Mouse (Mus musculus) left cerebral cortex, postnatal 4 days (tissue): ENCODE results near the gene Anks1b. TPM values are rescaled to one million over a fixed set of nuclear protein-coding genes. Genes with fewer than 3 reads are reported as not detected.

Experiments used
- DNase-seq: peaks from one replicate; pipeline ENCODE4 v3.0.0-alpha.2; 2022
- intact Hi-C: fragments of 180-260 bp; cut with DNase I; formaldehyde crosslinking; loops from one replicate; pipeline ENCODE4 v1.15.1; 2025
- total RNA-seq, 2 experiments: library from RNA; stranded (reverse); gene quantifications; 2 replicates each; pipeline ENCODE4 v1.2.3; 2021

The Anks1b gene
- total RNA-seq, 2 experiments from 2014 or later, result 214 to 231 TPM

DNA sequence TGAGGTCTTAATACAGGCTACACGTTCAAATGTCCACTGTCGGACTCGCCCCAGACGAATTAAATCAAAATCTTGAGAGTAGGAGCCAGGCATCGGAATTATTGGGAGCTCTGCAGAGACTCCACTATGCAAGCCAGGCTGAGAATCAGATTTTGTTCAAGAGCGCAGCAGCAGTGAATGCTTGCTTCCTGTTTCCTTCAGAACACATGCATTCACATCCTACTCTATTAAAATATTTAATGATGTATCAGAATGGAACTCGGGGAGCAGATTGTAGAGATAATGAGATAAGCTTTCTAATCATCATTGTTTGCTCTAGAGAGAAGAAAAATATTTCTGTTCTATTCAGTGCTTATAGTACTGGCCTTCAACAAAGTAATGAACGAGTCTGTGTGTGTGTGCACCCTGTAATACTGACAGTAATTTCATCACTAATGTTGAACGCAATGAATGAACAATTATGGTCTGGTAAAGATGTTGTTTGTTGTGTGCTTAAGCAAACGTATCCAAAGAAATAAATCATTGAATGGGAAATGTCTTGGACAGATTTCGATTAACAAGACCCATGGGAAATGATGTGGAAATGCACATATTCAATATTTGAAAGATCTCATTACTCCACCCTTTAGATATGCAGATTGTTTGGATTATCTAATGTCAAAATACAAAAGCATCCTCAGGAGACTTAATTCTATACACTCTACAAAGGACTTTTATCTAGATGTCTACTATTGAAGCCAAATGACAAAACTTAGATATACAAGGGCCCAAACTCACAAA, 835.7 kb downstream of the Anks1b start:
- intact Hi-C loops, result no loop called here

DNA sequence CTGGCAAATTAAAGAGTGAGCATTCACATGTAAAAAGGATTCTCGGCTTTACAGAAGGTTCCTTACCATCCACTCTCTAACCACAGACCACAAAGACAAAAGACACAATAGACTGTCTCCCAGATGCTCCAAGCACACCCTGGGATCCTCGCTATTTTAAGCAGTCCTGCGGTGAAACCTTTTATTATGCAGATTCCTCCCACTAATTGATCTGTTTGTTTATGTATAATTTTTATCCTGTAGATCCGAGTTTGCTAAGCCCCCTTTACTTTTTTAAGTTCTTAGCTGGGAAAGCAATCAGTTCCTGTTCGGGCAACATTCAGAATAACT, 836.3 kb downstream of the Anks1b start:
- no peak for DNase-seq
- intact Hi-C loops, result no loop called here

More for the DNA sequence above, 835.7 kb downstream of the Anks1b start:
- no peak for DNase-seq

DNA sequence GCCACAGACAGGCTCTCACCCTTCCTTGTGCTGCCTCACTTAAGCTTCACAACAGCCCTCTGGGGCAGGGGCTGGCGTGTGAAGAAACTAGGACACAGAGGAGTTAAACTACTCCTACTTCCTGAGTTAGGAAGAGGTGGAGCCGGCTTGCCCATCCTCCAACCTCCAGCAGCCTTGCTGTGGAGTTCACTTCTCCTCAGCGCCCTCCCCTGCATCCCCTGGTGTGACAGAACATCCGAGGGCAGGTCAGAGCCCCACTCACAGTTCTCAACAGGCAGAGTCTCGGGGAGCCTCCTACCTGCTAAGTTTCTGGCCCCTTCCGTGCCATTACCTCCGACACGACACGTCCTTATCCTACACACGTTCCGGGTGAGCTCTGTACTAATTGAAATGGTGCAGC, 844.7 kb downstream of the Anks1b start:
- intact Hi-C loops, result no loop called here
- no peak for DNase-seq

DNA sequence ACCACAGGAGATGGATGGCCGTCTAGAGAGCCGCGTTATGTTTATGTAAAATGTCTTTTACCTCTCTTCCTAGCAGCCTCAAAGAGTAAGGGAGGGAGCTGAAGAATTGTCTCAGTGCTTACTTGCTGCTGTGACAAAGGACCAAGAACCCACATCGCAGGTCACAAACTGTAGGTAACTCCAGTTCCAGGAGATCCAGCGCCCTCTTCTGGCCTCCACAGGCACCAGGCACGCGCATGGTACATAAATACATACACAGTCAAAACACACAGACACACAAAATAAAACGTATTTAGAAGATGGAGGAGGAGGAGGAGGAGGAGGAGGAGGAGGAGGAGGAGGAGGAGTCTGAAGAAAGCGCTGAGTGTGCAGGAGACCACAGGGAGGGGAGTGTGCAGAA, 845.4 kb downstream of the Anks1b start:
- intact Hi-C loops, result no loop called here
- DNase-seq, result no peak

DNA sequence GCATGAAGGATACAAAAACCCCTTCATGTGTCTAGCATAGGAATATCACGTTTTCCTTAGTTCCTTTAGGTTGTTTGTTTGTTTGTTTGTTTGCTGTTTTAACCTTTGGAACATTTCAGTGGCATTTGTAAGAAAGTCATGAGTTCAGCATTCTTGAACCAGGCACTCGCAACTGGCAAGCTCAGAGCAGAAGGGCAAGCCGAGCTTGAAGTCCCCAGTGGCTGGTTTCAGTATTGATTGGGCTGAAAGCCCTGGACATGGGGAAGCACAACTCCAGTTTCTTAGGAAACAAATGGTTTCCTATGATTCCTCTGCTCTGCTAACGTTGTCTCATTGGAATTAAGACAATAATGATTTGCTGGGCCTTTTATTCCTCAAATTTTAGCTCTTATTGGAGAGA, 846.7 kb downstream of the Anks1b start:
- intact Hi-C loops, result loop anchor here (10.0 kb wide), 1 partner anchor 565 kb away; no protein-coding TSS in a partner anchor
- DNase-seq, result no peak

DNA sequence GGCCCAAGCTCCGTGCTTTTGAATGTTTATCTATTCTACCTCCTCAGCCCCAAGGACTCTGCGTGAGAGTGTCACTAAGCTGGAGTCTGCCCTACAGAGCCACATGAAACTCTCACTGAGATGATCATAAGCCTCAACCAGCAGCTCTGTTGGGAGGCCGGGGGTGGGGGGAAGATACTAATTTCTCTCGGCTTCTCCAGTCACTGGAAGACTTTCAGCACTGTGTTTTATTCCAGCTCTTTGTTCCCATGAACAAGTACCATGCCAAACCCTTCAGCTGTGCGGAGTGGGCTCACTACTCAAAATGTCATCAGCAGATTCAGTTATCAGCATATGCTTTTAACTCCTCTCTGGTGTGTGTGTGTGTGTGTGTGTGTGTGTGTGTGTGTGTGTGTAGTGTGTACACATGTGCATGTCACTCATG, 849.8 kb downstream of the Anks1b start:
- DNase-seq, result no peak
- intact Hi-C loops, result loop anchor here (10.0 kb wide), 1 partner anchor 568 kb away; no protein-coding TSS in a partner anchor

DNA sequence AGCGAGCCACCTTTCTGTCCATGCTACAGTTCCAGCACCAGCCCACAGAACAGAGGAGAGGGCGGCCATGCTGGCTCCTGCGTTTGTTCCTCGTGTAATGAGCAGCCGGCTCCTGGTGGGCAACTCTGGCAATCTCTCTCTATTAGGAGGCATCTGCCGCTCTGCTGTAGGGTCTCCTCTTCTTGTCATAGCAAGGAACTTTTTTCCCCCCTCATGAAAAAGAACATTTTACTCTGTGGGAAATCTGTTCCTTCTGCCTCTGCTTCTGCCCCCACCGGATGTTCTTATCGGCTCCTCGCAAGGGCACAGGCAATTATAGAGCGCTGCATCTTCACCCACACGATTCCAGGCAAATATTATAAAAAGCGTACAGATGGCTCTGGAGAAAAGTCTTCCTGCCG, 850.6 kb downstream of the Anks1b start:
- intact Hi-C loops, result loop anchor here (10.0 kb wide), 1 partner anchor 569 kb away; no protein-coding TSS in a partner anchor
- no peak for DNase-seq

DNA sequence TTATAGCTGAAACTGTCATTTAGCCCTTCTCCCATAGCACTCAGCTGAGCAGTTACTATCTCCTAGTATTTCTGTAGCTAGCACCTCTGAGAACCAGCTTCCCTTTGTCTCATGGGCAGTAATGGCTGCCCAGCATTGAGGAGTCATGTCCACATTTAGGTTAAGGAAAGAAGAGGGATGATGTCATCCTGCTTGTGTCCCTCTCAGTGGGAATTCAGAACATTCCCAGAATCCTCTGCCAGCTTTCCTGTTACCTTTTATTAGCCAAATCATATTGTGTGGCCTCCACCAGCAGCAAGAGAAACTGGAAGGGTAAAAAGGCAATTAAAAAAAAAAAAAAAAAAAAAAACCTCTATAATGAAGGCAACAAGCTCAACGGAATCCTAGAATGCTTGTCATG, 851.6 kb downstream of the Anks1b start:
- DNase-seq, result no peak
- intact Hi-C loops, result loop anchor here (10.0 kb wide), 1 partner anchor 570 kb away; no protein-coding TSS in a partner anchor

DNA sequence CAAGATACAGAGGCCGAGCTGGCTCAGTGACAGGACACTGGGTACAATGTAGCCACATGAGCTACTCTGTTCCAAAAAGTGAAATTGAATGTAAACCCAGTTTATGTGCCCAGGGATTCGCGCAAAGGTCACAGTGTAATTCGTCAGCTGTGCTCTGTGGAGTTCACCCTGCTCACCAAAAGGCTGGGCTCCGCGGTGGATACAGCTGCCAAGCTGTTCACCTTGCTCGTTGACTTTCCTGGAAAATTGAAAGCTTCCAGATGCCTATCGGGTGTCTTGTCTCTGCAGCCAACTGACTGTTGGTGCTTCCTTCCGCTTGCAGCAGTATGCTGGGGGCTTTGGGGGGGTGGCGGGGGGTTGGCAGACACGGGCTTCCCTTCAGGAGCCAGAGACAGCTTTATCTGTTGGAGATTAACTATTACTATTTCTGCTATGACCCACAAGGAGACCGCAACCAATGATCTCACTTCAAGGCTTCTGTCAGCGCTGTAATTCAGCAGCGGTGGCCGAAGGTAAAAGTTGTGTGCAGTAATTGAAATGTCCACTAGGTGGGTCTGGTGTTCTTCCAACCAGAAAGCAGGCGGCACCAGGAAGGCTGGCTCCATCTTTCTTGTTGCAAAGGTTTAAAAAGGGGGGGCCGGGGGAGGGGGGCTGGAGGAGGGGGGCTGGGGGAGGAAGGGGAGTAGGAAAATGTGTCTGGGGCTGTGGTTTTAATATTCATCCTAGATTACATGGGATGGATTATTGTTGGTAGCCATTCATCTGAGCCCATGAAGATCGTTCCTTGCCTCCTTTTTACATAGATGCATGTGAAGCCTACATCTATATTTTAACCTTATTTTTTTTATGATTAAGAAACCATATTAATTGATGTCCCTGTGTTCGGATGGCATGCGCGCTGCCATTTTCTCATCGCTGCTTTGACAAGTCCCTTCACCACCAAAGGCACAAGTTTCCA, 855.4 kb downstream of the Anks1b start:
- peak; percentile 67 for DNase-seq
- intact Hi-C loops, result loop anchor here (2.0 to 10.0 kb wide), 2 partner anchors 306 to 574 kb away; no protein-coding TSS in a partner anchor

DNA sequence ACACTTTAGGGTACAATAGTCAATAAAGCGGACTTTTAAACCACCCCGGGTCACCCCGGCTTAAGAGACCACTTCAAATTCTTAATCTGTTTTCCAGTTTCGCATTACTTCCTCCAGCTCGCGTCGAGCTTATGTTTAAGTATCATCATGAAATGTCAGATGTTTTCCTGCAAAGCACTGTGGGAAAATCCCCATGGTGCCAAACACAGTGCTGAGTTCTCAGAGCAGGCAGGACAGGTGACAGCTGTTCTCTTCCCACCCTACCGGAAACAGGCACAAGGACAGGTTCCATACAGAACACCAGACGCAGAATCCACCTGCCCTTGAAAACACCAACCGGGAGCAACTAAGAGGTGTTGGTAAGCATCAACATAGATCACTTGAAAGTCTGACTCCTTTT, 856.2 kb downstream of the Anks1b start:
- no peak for DNase-seq
- intact Hi-C loops, result loop anchor here (2.0 to 10.0 kb wide), 2 partner anchors 305 to 575 kb away; no protein-coding TSS in a partner anchor

DNA sequence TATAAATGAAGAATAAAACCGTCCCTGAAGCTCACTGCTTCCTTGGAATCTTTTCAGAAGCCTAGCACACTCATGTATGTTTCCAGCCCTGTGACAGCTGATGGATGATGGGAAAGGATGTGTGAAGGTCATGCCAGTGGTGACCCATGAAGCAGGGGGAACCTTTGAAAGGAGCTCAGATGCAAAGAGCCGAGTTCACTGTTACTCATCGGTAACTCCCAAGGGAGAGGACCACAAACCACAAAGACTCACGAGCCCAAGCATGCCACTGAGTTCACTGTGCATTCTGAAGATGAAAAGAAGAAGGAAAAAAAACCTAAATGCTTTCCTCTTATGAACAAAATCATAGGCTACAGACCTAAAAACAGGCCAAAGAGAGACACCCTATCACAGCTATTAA, 859.5 kb downstream of the Anks1b start:
- intact Hi-C loops, result no loop called here
- DNase-seq, result no peak

DNA sequence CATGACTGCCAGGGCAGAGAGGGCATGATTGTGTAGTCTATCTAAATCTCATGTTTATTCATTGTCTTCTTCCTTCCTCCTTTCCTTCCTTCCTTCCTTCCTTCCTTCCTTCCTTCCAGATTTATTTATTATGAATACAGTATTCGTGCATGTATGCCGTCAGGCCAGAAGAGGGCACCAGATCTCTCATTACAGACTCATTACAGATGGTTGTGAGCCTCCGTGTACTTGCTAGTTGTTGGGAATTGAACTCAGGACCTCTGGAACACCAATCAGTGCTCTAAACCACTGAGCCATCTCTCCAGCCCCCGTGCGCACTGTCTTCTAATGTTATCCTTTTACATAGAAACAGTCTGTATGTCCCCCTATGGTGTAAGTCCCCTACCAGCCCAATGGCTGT, 860.3 kb downstream of the Anks1b start:
- intact Hi-C loops, result no loop called here
- DNase-seq, result peak; percentile 47

DNA sequence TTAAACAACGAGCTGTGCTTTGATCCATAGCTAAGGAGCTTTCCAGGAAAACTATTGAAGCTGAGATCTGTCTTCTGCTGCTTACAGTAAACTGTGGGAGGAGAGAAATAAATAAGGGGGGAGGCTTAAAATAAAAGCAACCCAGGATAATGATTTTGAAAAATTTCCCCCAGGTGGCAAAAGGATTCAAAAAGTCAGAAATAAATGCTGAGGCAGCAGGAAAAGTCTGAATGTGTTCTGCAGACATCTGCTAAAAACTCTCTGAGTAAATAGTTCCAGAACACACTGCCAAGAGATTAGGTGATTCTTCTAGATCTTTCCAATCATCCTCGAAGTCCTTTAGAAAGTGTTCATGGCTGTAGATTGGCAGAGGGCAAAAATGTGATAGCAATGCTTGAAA, 865.2 kb downstream of the Anks1b start:
- intact Hi-C loops, result no loop called here
- DNase-seq, result no peak

DNA sequence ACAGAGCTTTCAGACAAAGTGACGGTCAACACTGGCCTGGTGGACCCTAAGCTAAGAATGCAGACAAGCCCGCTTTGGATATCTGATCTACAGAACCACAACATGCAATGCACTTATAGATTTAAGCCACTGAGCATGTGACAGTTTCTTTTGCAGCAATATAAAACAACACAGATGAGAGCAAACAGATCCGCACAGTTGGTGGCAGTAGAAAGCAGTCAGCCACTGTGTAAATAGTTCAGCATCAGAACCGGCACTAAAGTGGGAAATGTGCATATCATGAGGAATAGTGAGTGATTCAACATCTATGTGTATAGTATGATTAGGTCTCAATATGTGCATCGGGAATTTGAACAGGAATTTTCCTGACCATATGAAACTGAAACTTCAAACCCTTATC, 867.6 kb downstream of the Anks1b start:
- DNase-seq, result no peak
- intact Hi-C loops, result no loop called here

DNA sequence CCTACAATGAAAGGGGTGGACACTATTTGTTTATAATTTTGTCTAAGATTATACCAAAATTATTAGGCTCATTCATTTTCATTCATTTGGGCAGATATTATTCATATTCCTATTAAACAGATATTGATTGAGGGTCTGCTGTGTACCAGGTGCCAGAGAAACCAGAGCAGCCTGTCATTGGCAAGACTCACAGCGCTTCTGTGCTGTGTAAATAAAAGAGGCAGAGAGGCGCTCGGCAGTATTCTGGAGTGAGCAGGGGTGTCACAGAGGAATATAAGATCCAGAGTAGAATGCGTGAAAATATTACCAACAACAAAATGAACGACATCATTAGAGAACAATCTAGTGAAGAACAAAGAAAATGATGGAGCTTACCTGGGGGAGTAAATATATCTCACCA, 878.6 kb downstream of the Anks1b start:
- intact Hi-C loops, result no loop called here
- no peak for DNase-seq

DNA sequence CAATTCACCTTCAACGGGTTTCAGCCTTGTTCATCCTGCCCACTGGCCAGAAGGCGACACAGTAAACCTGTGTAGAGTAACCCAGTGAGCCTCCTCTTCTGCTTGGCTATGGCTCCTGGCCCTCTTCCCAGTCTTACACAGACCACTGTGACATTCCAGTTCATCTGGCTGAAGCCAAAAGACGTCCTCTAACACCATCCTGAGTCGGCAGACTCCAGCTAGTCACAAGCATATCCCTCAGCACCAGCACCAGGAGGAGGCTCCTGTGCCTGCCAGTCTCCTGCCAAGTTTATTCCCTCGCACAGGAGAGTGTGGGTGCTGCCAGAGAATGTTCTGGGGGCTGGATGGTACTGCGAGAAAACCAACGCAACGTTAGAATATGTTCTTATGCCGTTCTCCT, 879.8 kb downstream of the Anks1b start:
- intact Hi-C loops, result no loop called here
- peak; percentile 81 for DNase-seq

DNA sequence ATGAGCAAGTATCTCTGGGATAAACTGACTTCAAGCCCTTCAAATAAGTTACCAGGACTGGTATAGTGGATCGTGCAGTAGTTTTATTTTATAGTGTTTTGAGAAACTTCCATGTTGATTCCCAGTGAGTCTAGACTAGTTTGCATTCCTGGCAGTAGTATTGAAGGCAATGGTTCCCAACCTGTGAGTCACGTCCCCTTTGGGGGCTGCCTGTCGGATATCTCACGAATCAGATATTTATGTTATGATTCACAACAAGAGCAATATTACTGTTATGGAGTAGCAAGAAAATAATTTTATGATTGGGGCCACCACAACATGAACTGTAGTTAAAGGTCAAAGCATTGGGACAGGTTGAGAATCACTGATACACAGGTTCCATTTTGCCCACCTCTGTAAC, 884.5 kb downstream of the Anks1b start:
- intact Hi-C loops, result no loop called here

DNA sequence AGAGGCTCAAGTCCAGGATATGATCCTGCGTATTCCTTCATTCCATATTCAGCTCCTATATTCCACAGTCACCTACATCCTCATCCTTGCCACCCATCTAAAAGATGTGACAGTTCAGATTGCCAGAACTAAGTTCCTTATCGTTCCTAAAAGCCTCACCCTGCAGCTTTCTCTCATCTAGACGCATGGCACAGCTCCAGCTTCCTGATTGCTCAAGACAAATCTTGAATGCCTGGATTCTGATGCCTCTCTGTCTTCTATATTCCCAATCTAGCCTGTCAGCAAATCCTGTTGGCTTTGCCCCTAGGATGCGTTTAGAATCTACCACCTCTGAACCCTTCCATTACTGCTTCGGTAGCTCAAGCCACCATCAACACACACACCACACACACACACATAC, 886.6 kb downstream of the Anks1b start:
- intact Hi-C loops, result no loop called here
- DNase-seq, result no peak

More for the DNA sequence above, 884.5 kb downstream of the Anks1b start:
- no peak for DNase-seq

DNA sequence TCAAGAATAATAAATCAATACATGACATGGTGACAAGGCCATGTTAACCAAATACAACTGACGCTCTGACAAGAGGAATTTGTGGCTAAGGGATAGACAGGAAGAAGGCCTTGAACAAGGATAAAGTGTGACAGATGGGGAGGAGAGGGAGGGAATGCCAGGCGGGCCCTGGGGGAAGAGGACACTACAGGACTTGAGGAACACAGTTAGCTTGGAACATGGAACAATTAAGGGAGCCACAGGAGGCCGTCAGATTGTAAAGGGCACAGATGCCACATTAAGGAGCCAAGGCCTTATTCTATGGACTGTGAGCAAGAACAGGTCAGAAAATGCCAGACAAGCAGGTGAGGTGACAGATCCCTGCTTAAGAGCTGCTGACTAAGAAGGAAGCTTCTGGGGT, 893.0 kb downstream of the Anks1b start:
- DNase-seq, result peak; percentile 66
- intact Hi-C loops, result no loop called here

DNA sequence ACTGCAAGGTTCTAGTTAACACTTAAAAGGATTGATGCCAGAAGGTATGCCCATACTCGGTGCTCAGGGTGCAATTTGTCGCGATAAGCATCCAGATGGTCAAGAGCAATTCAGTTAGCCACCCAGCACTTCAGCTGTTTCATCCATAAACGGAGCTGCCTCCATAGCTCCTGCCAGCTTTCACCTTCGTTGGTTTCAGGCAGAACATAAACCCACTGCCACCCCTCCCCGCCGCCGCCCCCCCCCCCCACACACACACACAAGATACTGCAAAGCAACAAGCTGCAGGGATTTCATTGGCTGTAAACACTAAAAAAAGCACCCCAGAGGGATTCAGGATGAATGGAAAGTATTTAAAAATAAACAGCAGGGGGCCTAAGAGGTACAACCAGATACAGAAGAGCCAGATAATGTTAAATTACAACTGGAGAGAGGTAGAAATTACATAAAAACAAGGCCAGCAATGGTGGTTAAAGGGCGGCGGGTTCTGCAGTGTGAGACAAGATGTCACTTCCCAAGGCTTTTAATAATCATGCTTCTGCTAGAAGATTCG, 897.2 kb downstream of the Anks1b start:
- DNase-seq, result no peak
- intact Hi-C loops, result no loop called here

DNA sequence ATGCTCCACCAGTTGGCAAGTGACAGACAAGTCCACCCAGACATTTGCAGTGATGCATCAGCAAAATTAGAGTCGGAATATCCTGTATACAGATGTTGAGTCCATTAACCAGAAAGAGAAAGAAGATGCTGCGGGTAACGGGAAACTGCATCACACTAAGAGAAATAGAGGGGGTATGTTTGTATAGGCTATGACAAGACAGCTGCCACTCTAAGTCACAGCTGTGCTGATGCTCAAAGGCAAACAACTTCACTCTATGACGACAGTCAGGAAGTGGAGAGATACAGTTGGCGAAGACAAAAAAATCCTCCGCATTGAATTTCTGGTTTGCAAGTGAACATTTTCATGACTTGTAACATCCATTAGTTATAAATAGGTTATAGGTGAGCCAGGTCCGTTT, 897.7 kb downstream of the Anks1b start:
- DNase-seq, result no peak
- intact Hi-C loops, result no loop called here
